8 mouse cellular contexts compared by ENCODE assay signal in genomic region chr14:61138727-61139067, GRCm38 (mm10). TPM values are rescaled to one million over a fixed set of nuclear protein-coding genes. Genes with fewer than 3 reads are reported as not detected.
DNase-seq lines count a peak whose midpoint lies in the region; ATAC-seq and TF ChIP-seq lines count a peak whose summit lies in the region.

No protein-coding gene starts in this region.

- no peak for TF ChIP-seq CTCF in liver, adult 2 months (IDR thresholded peaks at IDR 0.05; ENCODE audit: low read depth, low read length)

- ATAC-seq in limb, embryonic 11.5 days (ENCODE audit: insufficient number of reproducible peaks, low FRiP score, low TSS enrichment, low read depth) = no peak
- ATAC-seq in neural tube, embryonic 15.5 days (ENCODE audit: low FRiP score) = no peak; the same call in 1 of the 2 replicates

- H3K36me3 ChIP-seq in liver, adult 2 months (ENCODE audit: control insufficient read depth, insufficient read depth, low read length) = no peaks in the 10 kb centered on the region
- no peaks in the 10 kb centered on the region for H3K36me3 ChIP-seq in forebrain, embryonic 10.5 days (replicated peaks)
- no peaks in the 10 kb centered on the region for H3K36me3 ChIP-seq in limb, embryonic 11.5 days (ENCODE audit: control insufficient read depth, insufficient read depth, low read length)
- no peaks in the 10 kb centered on the region for H3K36me3 ChIP-seq in neural tube, embryonic 15.5 days

- H3K27ac ChIP-seq in liver, adult 2 months (replicated peaks; ENCODE audit: insufficient read depth, low read depth, low read length) = no peak overlapping the region
- H3K27ac ChIP-seq in forebrain, embryonic 10.5 days = peak overlapping the region; percentile 81
- H3K27ac ChIP-seq in limb, embryonic 11.5 days (replicated peaks; ENCODE audit: low read depth, low read length) = no peak overlapping the region
- peak overlapping the region; percentile 82 for H3K27ac ChIP-seq in neural tube, embryonic 15.5 days (replicated peaks)

- intact Hi-C loops in left cerebral cortex, postnatal 10 days (cut with DNase I) = loop anchor here (10.0 kb wide), 1 partner anchor 156 kb away; no protein-coding TSS in a partner anchor

- H3K27me3 ChIP-seq in liver, adult 2 months (ENCODE audit: control insufficient read depth, insufficient read depth, low read length) = peaks cover 4% of the 10 kb centered on the region; the same call in 1 of the 2 replicates
- H3K27me3 ChIP-seq in forebrain, embryonic 10.5 days (ENCODE audit: poor library complexity, severe bottlenecking) = peaks cover 35% of the 10 kb centered on the region
- H3K27me3 ChIP-seq in limb, embryonic 11.5 days (ENCODE audit: control insufficient read depth, insufficient read depth, low read length) = 0 out of 2 replicates have a peak, but pooled peaks cover 4% of the 10 kb centered on the region
- H3K27me3 ChIP-seq in neural tube, embryonic 15.5 days (replicated peaks) = no peaks in the 10 kb centered on the region

- no peak for TF ChIP-seq POLR2A in liver, adult 2 months (IDR thresholded peaks at IDR 0.05; ENCODE audit: extremely low read depth, insufficient read depth, low read length)

- no peaks in the 10 kb centered on the region for H3K9me3 ChIP-seq in forebrain, embryonic 10.5 days
- H3K9me3 ChIP-seq in limb, embryonic 11.5 days (ENCODE audit: control insufficient read depth, low read length) = no peaks in the 10 kb centered on the region
- H3K9me3 ChIP-seq in neural tube, embryonic 15.5 days (replicated peaks) = no peaks in the 10 kb centered on the region

- H3K4me3 ChIP-seq in liver, adult 2 months (ENCODE audit: insufficient read depth, low read depth, low read length) = peak overlapping the region; percentile 10; the same call in 1 of the 2 replicates
- H3K4me3 ChIP-seq in forebrain, embryonic 10.5 days = peak overlapping the region; percentile 59
- peak overlapping the region; percentile 40 for H3K4me3 ChIP-seq in limb, embryonic 11.5 days (ENCODE audit: low read depth, low read length)
- H3K4me3 ChIP-seq in neural tube, embryonic 15.5 days (replicated peaks) = peak overlapping the region; percentile 60

- no peak for DNase-seq in liver, adult 2 months (ENCODE audit: extremely low read depth, low read depth, low spot score)
- no peak for DNase-seq in liver
- no peak for DNase-seq in forebrain, embryonic 10.5 days (ENCODE audit: extremely low spot score, low spot score)
- DNase-seq in limb, embryonic 11.5 days (ENCODE audit: low spot score) = no peak
- DNase-seq in left cerebral cortex, postnatal 10 days (ENCODE audit: extremely low spot score in 1 of 2, low spot score in 2 of 2) = no peak
- no peak for DNase-seq in right cerebral cortex, postnatal 36 days (ENCODE audit: low spot score in 2 of 2)
- DNase-seq in cerebellum, adult 11 months = no peak

- H3K79me2 ChIP-seq in liver, adult 2 months (ENCODE audit: control insufficient read depth, insufficient read depth, low read length) = no peaks in the 10 kb centered on the region

- H3K4me2 ChIP-seq in limb, embryonic 11.5 days (ENCODE audit: low read depth, severe bottlenecking) = peak overlapping the region; percentile 76
- peak overlapping the region; percentile 64 for H3K4me2 ChIP-seq in neural tube, embryonic 15.5 days

- H3K9ac ChIP-seq in liver, adult 2 months (ENCODE audit: low read depth, low read length) = 0 out of 2 replicates have a peak overlapping the region, but pooled peaks have one; percentile 8
- peak overlapping the region; percentile 70 for H3K9ac ChIP-seq in limb, embryonic 11.5 days (ENCODE audit: low read length)
- H3K9ac ChIP-seq in neural tube, embryonic 15.5 days (replicated peaks) = peak overlapping the region; percentile 66

- WGBS in liver, adult 2 months = 40% methylated on average over 8 of the region's 8 CpGs
- 20% methylated on average over 8 of the region's 8 CpGs for WGBS in forebrain, embryonic 10.5 days
- 28% methylated on average over 8 of the region's 8 CpGs for WGBS in limb, embryonic 11.5 days
- 10% methylated on average over 8 of the region's 8 CpGs for WGBS in neural tube, embryonic 15.5 days

- peaks cover 2% of the 10 kb centered on the region; the same call in 1 of the 2 replicates for H3K4me1 ChIP-seq in liver, adult 2 months (ENCODE audit: control insufficient read depth, insufficient read depth, low read length)
- peaks cover 33% of the 10 kb centered on the region for H3K4me1 ChIP-seq in forebrain, embryonic 10.5 days
- 0 out of 2 replicates have a peak, but pooled peaks cover 3% of the 10 kb centered on the region for H3K4me1 ChIP-seq in limb, embryonic 11.5 days (ENCODE audit: control insufficient read depth, insufficient read depth, low read length)
- peaks cover 24% of the 10 kb centered on the region for H3K4me1 ChIP-seq in neural tube, embryonic 15.5 days

RNA-seq across cellular contexts. Expression of gene Sacs, which starts 0.4 kb away (rescaled TPM):
- total RNA-seq in liver, adult 2 months (2014; rRNA removed) = 1.8 and 2.1 TPM in 2 replicates
- 0.06 and 0.10 TPM in 2 replicates for polyA plus RNA-seq in liver, adult 2 months (2012; rRNA removed)
- 2.9 and 3.4 TPM in 2 replicates for polyA plus RNA-seq in forebrain, embryonic 10.5 days (2016; fragmentation: Nextera tagmentation; extraction: Ambion mirVana)
- polyA plus RNA-seq in limb, embryonic 11.5 days (2014; fragmentation: Nextera tagmentation; extraction: Ambion mirVana) = 3.1 and 3.5 TPM in 2 replicates
- polyA plus RNA-seq in neural tube, embryonic 15.5 days (2015; fragmentation: Nextera tagmentation; extraction: Ambion mirVana) = 7.5 and 8.0 TPM in 2 replicates
- 10 to 100 TPM; 56.8 to 59.6 TPM for total RNA-seq in left cerebral cortex, postnatal 10 days (2021)

Comparison
In these comparisons a context has a peak if more than half of its experiments do, and no peak if none do; other contexts are left out.
1. H3K27ac ChIP-seq: peak in forebrain, embryonic 10.5 days (single experiment) and neural tube, embryonic 15.5 days (single experiment); none in liver, adult 2 months (single experiment) and limb, embryonic 11.5 days (single experiment).
2. H3K4me3 ChIP-seq: peak in every context shown above with its lines; median percentile 60 in neural tube, embryonic 15.5 days; 59 in forebrain, embryonic 10.5 days; 40 in limb, embryonic 11.5 days; 10 in liver, adult 2 months.
3. H3K9ac ChIP-seq: peak in every context shown above with its lines; median percentile 70 in limb, embryonic 11.5 days; 66 in neural tube, embryonic 15.5 days; 8 in liver, adult 2 months.